Mouse (Mus musculus) limb, embryonic 14.5 days (tissue): Measurements from ENCODE around the gene Mmp17. TPM values are rescaled to one million over a fixed set of nuclear protein-coding genes. Genes with fewer than 3 reads are reported as not detected.

Source experiments
- ATAC-seq: fragments of 200-750 bp; cut with Nextera tagmentation; 2 replicates; pipeline ENCODE4 v1.8.0; 2017; ENCODE audit warnings: low read depth, moderate number of reproducible peaks, moderate TSS enrichment; ENCODE audit not compliant: low FRiP score
- DNase-seq: peaks from one replicate; pipeline ENCODE4 v3.0.0-alpha.2; 2015; ENCODE audit warnings: low spot score
- H3K27ac ChIP-seq: fragments of 300-500 bp; sonication (generic); replicated peaks from 2 replicates; pipeline ENCODE4 v1.5.1; 2014; ENCODE audit warnings: low read depth, mild to moderate bottlenecking, low read length, moderate library complexity, mixed read lengths
- H3K27me3 ChIP-seq: fragments of 300-500 bp; sonication (generic); 2 replicates; pipeline ENCODE4 v1.6.1; 2014; ENCODE audit warnings: low read length, mixed read lengths; ENCODE audit not compliant: control insufficient read depth, insufficient read depth
- H3K36me3 ChIP-seq: fragments of 300-500 bp; sonication (generic); 2 replicates; pipeline ENCODE4 v1.6.1; 2014; ENCODE audit warnings: mild to moderate bottlenecking, low read length, moderate library complexity, mixed read lengths; ENCODE audit not compliant: control insufficient read depth, insufficient read depth
- H3K4me1 ChIP-seq: fragments of 300-500 bp; sonication (generic); 2 replicates; pipeline ENCODE4 v1.6.1; 2014; ENCODE audit warnings: antibody characterized with exemption, low read length, mixed read lengths; ENCODE audit not compliant: control insufficient read depth, insufficient read depth
- H3K4me2 ChIP-seq: fragments of 300-500 bp; sonication (generic); replicated peaks from 2 replicates; pipeline ENCODE4 v1.6.1; 2014; ENCODE audit warnings: low read depth, mild to moderate bottlenecking, low read length, moderate library complexity; ENCODE audit not compliant: severe bottlenecking
- H3K4me3 ChIP-seq: fragments of 300-500 bp; sonication (generic); replicated peaks from 2 replicates; pipeline ENCODE4 v1.5.1; 2014; ENCODE audit warnings: low read length
- H3K9ac ChIP-seq: fragments of 300-500 bp; sonication (generic); 2 replicates; pipeline ENCODE4 v1.6.1; 2014; ENCODE audit warnings: mild to moderate bottlenecking, low read depth, low read length, moderate library complexity; ENCODE audit not compliant: severe bottlenecking
- H3K9me3 ChIP-seq: fragments of 300-500 bp; sonication (generic); 2 replicates; pipeline ENCODE4 v1.6.1; 2016; ENCODE audit warnings: low read length; ENCODE audit not compliant: control insufficient read depth
- POLR2A ChIP-seq: fragments of 200-500 bp; IDR thresholded peaks from 2 replicates; pipeline ENCODE4 v1.8.0; 2012; ENCODE audit warnings: inconsistent platforms, mild to moderate bottlenecking, moderate library complexity, borderline replicate concordance; ENCODE audit not compliant: insufficient read depth, insufficient read length; ENCODE audit errors: extremely low read depth
- WGBS: fragments of 180-500 bp; shearing (Covaris S2); extraction: QIAGEN DNeasy Blood & Tissue Kit; methylation state at CpG from one replicate; pipeline ENCODE4 v1.1.7; 2014; 5-methylcytosine and 5-hydroxymethylcytosine counted together
- polyA plus RNA-seq, 2 experiments: library from polyadenylated mRNA; depleted of rRNA in 1 of 2; stranded (reverse) in 1 of 2; unstranded in 1 of 2; fragments of >200 nt; fragmentation: Nextera tagmentation in 1 of 2; extraction: Ambion mirVana in 1 of 2; gene quantifications; 2 replicates each; pipeline versions ENCODE4 v1.2.1 to v1.2.3; 2012 to 2014

Mmp17 gene
- polyA plus RNA-seq (2012; rRNA removed) (2.4 and 2.8 TPM in 2 replicates), polyA plus RNA-seq (2014; fragmentation: Nextera tagmentation; extraction: Ambion mirVana) (1.5 and 1.9 TPM in 2 replicates)

GRCm38 (mm10) chr5:129583761-129584582 lies at the start of gene Mmp17:
Gene Mmp17 (plus strand): TSS chr5:129584169.
- Histone ChIP-seq H3K36me3 (no peaks in the 10 kb centered on the region), H3K4me2 (peak within 1 kb of the TSS; percentile 100), H3K27me3 (peaks cover 32% of the 10 kb centered on the region), H3K27ac (no peak within 1 kb of the TSS), H3K4me1 (peaks cover 10% of the 10 kb centered on the region), H3K4me3 (peak within 1 kb of the TSS; percentile 69), H3K9ac (peak within 1 kb of the TSS; percentile 58), H3K9me3 (no peaks in the 10 kb centered on the region)
- DNase-seq = peak; percentile 92
- peak; percentile 92 for ATAC-seq
- TF ChIP-seq POLR2A = no peak
- under 1% methylated on average over 52 of the region's 80 CpGs for WGBS

- Histone ChIP-seq H3K4me2 (no peak overlapping the region), H3K4me1 (no peaks in the 10 kb centered on the region), H3K27me3 (no peaks in the 10 kb centered on the region), H3K4me3 (no peak overlapping the region), H3K27ac (no peak overlapping the region), H3K36me3 (peaks cover 56% of the 10 kb centered on the region), H3K9ac (no peak overlapping the region), H3K9me3 (no peaks in the 10 kb centered on the region)
- ATAC-seq (no peak), DNase-seq (no peak)
- TF ChIP-seq POLR2A = no peak
- WGBS = 81% methylated on average over 2 of the region's 2 CpGs
Measured at GRCm38 (mm10) chr5:129534500-129534899, 49.5 kb upstream of the Mmp17 start.

- TF ChIP-seq POLR2A = no peak
- DNase-seq = no peak
- H3K9me3 ChIP-seq = no peaks in the 10 kb centered on the region
- ATAC-seq = no peak
- no peaks in the 10 kb centered on the region for H3K4me1 ChIP-seq
- no peaks in the 10 kb centered on the region for H3K27me3 ChIP-seq
- peaks cover 56% of the 10 kb centered on the region for H3K36me3 ChIP-seq
- no peak overlapping the region for H3K27ac ChIP-seq
- 81% methylated on average over 2 of the region's 2 CpGs for WGBS
- no peak overlapping the region for H3K9ac ChIP-seq
- no peak overlapping the region for H3K4me2 ChIP-seq
- H3K4me3 ChIP-seq = no peak overlapping the region
Measured at GRCm38 (mm10) chr5:129535021-129535420, 48.9 kb upstream of the Mmp17 start.

GRCm38 (mm10) chr5:129535431-129535830 lies 48.5 kb upstream of the Mmp17 start:
- no peaks in the 10 kb centered on the region for H3K9me3 ChIP-seq
- TF ChIP-seq POLR2A = no peak
- H3K36me3 ChIP-seq = peaks cover 56% of the 10 kb centered on the region
- DNase-seq (no peak), ATAC-seq (no peak)
- H3K4me1 ChIP-seq = no peaks in the 10 kb centered on the region
- no peak overlapping the region for H3K9ac ChIP-seq
- WGBS = 93% methylated on average over 3 of the region's 3 CpGs
- no peak overlapping the region for H3K27ac ChIP-seq
- no peak overlapping the region for H3K4me3 ChIP-seq
- no peaks in the 10 kb centered on the region for H3K27me3 ChIP-seq
- no peak overlapping the region for H3K4me2 ChIP-seq

GRCm38 (mm10) chr5:129538826-129539225 lies 45.1 kb upstream of the Mmp17 start:
- peaks cover 68% of the 10 kb centered on the region for H3K36me3 ChIP-seq
- ATAC-seq (no peak), DNase-seq (no peak)
- H3K4me2 ChIP-seq = no peak overlapping the region
- H3K9ac ChIP-seq = no peak overlapping the region
- WGBS = 92% methylated on average over 4 of the region's 4 CpGs
- no peak for TF ChIP-seq POLR2A
- H3K9me3 ChIP-seq = no peaks in the 10 kb centered on the region
- no peaks in the 10 kb centered on the region for H3K4me1 ChIP-seq
- H3K27me3 ChIP-seq = no peaks in the 10 kb centered on the region
- H3K27ac ChIP-seq = no peak overlapping the region
- no peak overlapping the region for H3K4me3 ChIP-seq
